Mouse (Mus musculus) intestine, embryonic 14.5 days (tissue): ENCODE data around the gene Anxa2. TPM values are rescaled to one million over a fixed set of nuclear protein-coding genes. Genes with fewer than 3 reads are reported as not detected.

Experiments used
- ATAC-seq: fragments of 200-750 bp; cut with Nextera tagmentation; replicated peaks from 2 replicates; pipeline ENCODE4 v1.8.0; 2017; ENCODE audit warnings: low read depth, moderate number of reproducible peaks, moderate TSS enrichment, moderate library complexity; ENCODE audit not compliant: low FRiP score, low TSS enrichment
- DNase-seq: peaks from one replicate; pipeline ENCODE4 v3.0.0-alpha.2; 2018; ENCODE audit warnings: low spot score
- H3K27ac ChIP-seq: fragments of 300-500 bp; sonication (generic); 2 replicates; pipeline ENCODE4 v1.5.1; 2014; ENCODE audit warnings: low read depth, mild to moderate bottlenecking, control low read depth
- H3K27me3 ChIP-seq: fragments of 300-500 bp; sonication (generic); replicated peaks from 2 replicates; pipeline ENCODE4 v1.6.1; 2014; ENCODE audit warnings: low read length, control low read depth; ENCODE audit not compliant: control insufficient read depth, insufficient read depth
- H3K36me3 ChIP-seq: fragments of 300-500 bp; sonication (generic); 2 replicates; pipeline ENCODE4 v1.6.1; 2014; ENCODE audit warnings: low read length, control low read depth; ENCODE audit not compliant: control insufficient read depth, insufficient read depth
- H3K4me1 ChIP-seq: fragments of 300-500 bp; sonication (generic); replicated peaks from 2 replicates; pipeline ENCODE4 v1.6.1; 2014; ENCODE audit warnings: low read length, control low read depth, mixed read lengths; ENCODE audit not compliant: control insufficient read depth, insufficient read depth
- H3K4me2 ChIP-seq: fragments of 300-500 bp; sonication (generic); 2 replicates; pipeline ENCODE4 v1.6.1; 2014; ENCODE audit warnings: low read length
- H3K4me3 ChIP-seq: fragments of 300-500 bp; sonication (generic); 2 replicates; pipeline ENCODE4 v1.5.1; 2014; ENCODE audit warnings: low read depth, low read length, control low read depth, mixed read lengths
- H3K9ac ChIP-seq: fragments of 300-500 bp; sonication (generic); 2 replicates; pipeline ENCODE4 v1.6.1; 2014; ENCODE audit warnings: mild to moderate bottlenecking, low read length
- H3K9me3 ChIP-seq: fragments of 300-500 bp; sonication (generic); 2 replicates; pipeline ENCODE4 v1.6.1; 2016; ENCODE audit warnings: low read length, control low read depth; ENCODE audit not compliant: control insufficient read depth
- WGBS: fragments of 180-500 bp; shearing (Covaris S2); extraction: QIAGEN DNeasy Blood & Tissue Kit; methylation state at CpG from one replicate; pipeline ENCODE4 v1.1.7; 2014; 5-methylcytosine and 5-hydroxymethylcytosine counted together
- microRNA-seq: library from miRNA; unstranded; fragments of <30 nt; microRNA quantifications from one replicate; pipeline ENCODE4, GENCODE M21; 2016
- polyA plus RNA-seq: library from polyadenylated mRNA; unstranded; fragments of >200 nt; fragmentation: Nextera tagmentation; extraction: Ambion mirVana; gene quantifications from 2 replicates; pipeline ENCODE4 v1.2.1, GENCODE M21; 2014

Gene Anxa2
- polyA plus RNA-seq, 1 experiment from 2014 or later: 383 TPM

- Histone ChIP-seq H3K27ac (no peak overlapping the region), H3K36me3 (no peaks in the 10 kb centered on the region), H3K9me3 (no peaks in the 10 kb centered on the region), H3K4me3 (no peak overlapping the region), H3K4me2 (no peak overlapping the region), H3K4me1 (no peaks in the 10 kb centered on the region), H3K27me3 (0 out of 2 replicates have a peak, but pooled peaks cover 6% of the 10 kb centered on the region), H3K9ac (no peak overlapping the region)
- no peak for DNase-seq
- ATAC-seq: no peak
- 72% methylated on average over 8 of the region's 8 CpGs for WGBS
These were observed 54.6 kb downstream of the Anxa2 start for GRCm38 (mm10) chr9:69508016-69508415.

- H3K9me3 ChIP-seq: no peaks in the 10 kb centered on the region
- no peak overlapping the region for H3K9ac ChIP-seq
- 31% methylated on average over 11 of the region's 11 CpGs for WGBS
- H3K4me2 ChIP-seq: no peak overlapping the region
- no peaks in the 10 kb centered on the region for H3K27me3 ChIP-seq
- ATAC-seq (no peak), DNase-seq (no peak)
- H3K36me3 ChIP-seq: no peaks in the 10 kb centered on the region
- H3K4me3 ChIP-seq: no peak overlapping the region
- no peaks in the 10 kb centered on the region for H3K4me1 ChIP-seq
- H3K27ac ChIP-seq: no peak overlapping the region
These were observed 58.6 kb downstream of the Anxa2 start for GRCm38 (mm10) chr9:69511881-69512590.

- no peak for DNase-seq
- no peak for ATAC-seq
- Histone ChIP-seq H3K9ac (no peak overlapping the region), H3K4me2 (no peak overlapping the region), H3K4me1 (no peaks in the 10 kb centered on the region), H3K36me3 (no peaks in the 10 kb centered on the region), H3K9me3 (no peaks in the 10 kb centered on the region), H3K27ac (no peak overlapping the region), H3K27me3 (no peaks in the 10 kb centered on the region), H3K4me3 (no peak overlapping the region)
- WGBS: 86% methylated on average over 1 of the region's 1 CpGs
These were observed 59.3 kb downstream of the Anxa2 start for GRCm38 (mm10) chr9:69512726-69513125.

- Histone ChIP-seq H3K9ac (no peak overlapping the region), H3K36me3 (no peaks in the 10 kb centered on the region), H3K27ac (no peak overlapping the region), H3K4me3 (no peak overlapping the region), H3K9me3 (no peaks in the 10 kb centered on the region), H3K4me2 (no peak overlapping the region), H3K27me3 (no peaks in the 10 kb centered on the region), H3K4me1 (no peaks in the 10 kb centered on the region)
- 71% methylated on average over 8 of the region's 8 CpGs for WGBS
- no peak for ATAC-seq
- DNase-seq: no peak
These were observed 60.8 kb downstream of the Anxa2 start for GRCm38 (mm10) chr9:69514206-69514605.

GRCm38 (mm10) chr9:69515416-69515815, 62.0 kb downstream of the Anxa2 start:
- H3K4me2 ChIP-seq: no peak overlapping the region
- H3K9me3 ChIP-seq: no peaks in the 10 kb centered on the region
- DNase-seq (no peak), ATAC-seq (no peak)
- H3K4me1 ChIP-seq: no peaks in the 10 kb centered on the region
- H3K36me3 ChIP-seq: no peaks in the 10 kb centered on the region
- no peak overlapping the region for H3K4me3 ChIP-seq
- 84% methylated on average over 7 of the region's 7 CpGs for WGBS
- no peak overlapping the region for H3K27ac ChIP-seq
- no peaks in the 10 kb centered on the region for H3K27me3 ChIP-seq
- no peak overlapping the region for H3K9ac ChIP-seq

GRCm38 (mm10) chr9:69517387-69518035, 64.1 kb downstream of the Anxa2 start:
- WGBS: 51% methylated on average over 20 of the region's 20 CpGs
- Histone ChIP-seq H3K4me1 (no peaks in the 10 kb centered on the region), H3K4me2 (peak overlapping the region; percentile 26), H3K9me3 (no peaks in the 10 kb centered on the region), H3K27me3 (no peaks in the 10 kb centered on the region), H3K36me3 (no peaks in the 10 kb centered on the region), H3K9ac (no peak overlapping the region), H3K4me3 (no peak overlapping the region), H3K27ac (0 out of 2 replicates have a peak overlapping the region, but pooled peaks have one; percentile 8)
- DNase-seq (peak; percentile 52), ATAC-seq (no peak)

Small RNA genes within 50 kb of the gene (microRNA-seq; reads per million reads assigned to microRNA genes)
- gene Mir3109: 1.4 reads per million, percentile 16 among the genes with 10 or more reads in this experiment

Other genes starting within 250 kb of the Anxa2 start
- 17.4 and 19.2 TPM in 2 replicates for gene Ice2, start 55.7 kb upstream of the Anxa2 start, polyA plus RNA-seq